Mouse (Mus musculus): ENCODE results near the gene Epb41.

DNA sequence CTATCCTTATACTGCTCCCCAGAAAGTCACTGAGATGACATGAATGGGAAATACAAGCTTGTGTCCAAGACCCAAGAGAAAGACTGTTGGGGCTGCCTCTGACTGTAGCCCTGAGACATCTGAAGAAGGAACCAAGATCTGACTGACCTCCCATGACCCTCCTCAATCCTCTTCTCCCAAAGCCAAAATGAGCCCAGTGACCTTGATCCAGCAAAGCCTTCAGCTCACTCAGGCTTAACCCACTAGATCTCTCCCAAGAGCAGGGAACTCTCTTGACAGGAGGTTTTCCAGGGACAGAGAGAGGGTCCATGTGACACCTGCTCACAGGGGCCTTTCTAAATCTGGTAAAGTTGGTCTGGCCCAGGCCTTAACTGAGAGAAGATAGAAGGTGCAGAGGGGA is 17.8 kb downstream of the Epb41 start:
- TF ChIP-seq CTCF (IDR thresholded peaks at IDR 0.05; ENCODE audit: low read depth) (no peak), EP300 (IDR thresholded peaks at IDR 0.05; ENCODE audit: low read depth) (no peak)
